Mouse (Mus musculus) liver, postnatal 0 days (tissue): ENCODE measurements around the gene Pqlc3. TPM values are rescaled to one million over a fixed set of nuclear protein-coding genes. Genes with fewer than 3 reads are reported as not detected.

Experiments
- ATAC-seq: fragments of 200-750 bp; cut with Nextera tagmentation; 2 replicates; pipeline ENCODE4 v1.8.0; 2017; ENCODE audit warnings: mild to moderate bottlenecking, moderate library complexity
- DNase-seq: peaks from one replicate; pipeline ENCODE4 v3.0.0-alpha.2; 2016
- H3K27ac ChIP-seq: fragments of 300-500 bp; sonication (generic); 2 replicates; pipeline ENCODE4 v1.5.1; 2014; ENCODE audit warnings: antibody characterized with exemption, moderate library complexity, mild to moderate bottlenecking, low read depth
- H3K27me3 ChIP-seq: fragments of 300-500 bp; sonication (generic); 2 replicates; pipeline ENCODE4 v1.6.1; 2014; ENCODE audit warnings: low read length, control low read depth, mixed read lengths; ENCODE audit not compliant: insufficient read depth
- H3K36me3 ChIP-seq: fragments of 300-500 bp; sonication (generic); replicated peaks from 2 replicates; pipeline ENCODE4 v1.6.1; 2014; ENCODE audit warnings: mild to moderate bottlenecking, control low read depth, low read length, moderate library complexity, mixed read lengths; ENCODE audit not compliant: insufficient read depth
- H3K4me1 ChIP-seq: fragments of 300-500 bp; sonication (generic); 2 replicates; pipeline ENCODE4 v1.6.1; 2014; ENCODE audit warnings: antibody characterized with exemption, mild to moderate bottlenecking, control low read depth; ENCODE audit not compliant: insufficient read depth
- H3K4me2 ChIP-seq: fragments of 300-500 bp; sonication (generic); 2 replicates; pipeline ENCODE4 v1.6.1; 2014; ENCODE audit warnings: low read depth, mild to moderate bottlenecking, low read length, moderate library complexity, mixed read lengths
- H3K4me3 ChIP-seq: fragments of 300-500 bp; sonication (generic); 2 replicates; pipeline ENCODE4 v1.5.1; 2014; ENCODE audit warnings: low read depth, low read length
- H3K9ac ChIP-seq: fragments of 300-500 bp; sonication (generic); replicated peaks from 2 replicates; pipeline ENCODE4 v1.6.1; 2014; ENCODE audit warnings: mild to moderate bottlenecking, moderate library complexity
- H3K9me3 ChIP-seq: fragments of 300-500 bp; sonication (generic); 2 replicates; pipeline ENCODE4 v1.6.1; 2016; ENCODE audit warnings: mild to moderate bottlenecking, control low read depth, low read length, mixed read lengths
- CTCF ChIP-seq: sonication (generic); IDR thresholded peaks from 2 replicates; pipeline ENCODE4 v1.5.1; 2016; ENCODE audit warnings: antibody characterized with exemption, low read depth
- EP300 ChIP-seq: IDR thresholded peaks from 2 replicates; pipeline ENCODE4 v1.6.1; 2016; ENCODE audit warnings: antibody characterized with exemption, low read depth, mild to moderate bottlenecking
- WGBS: fragments of 180-500 bp; shearing (Covaris S2); extraction: QIAGEN DNeasy Blood & Tissue Kit; methylation state at CpG from one replicate; pipeline ENCODE4 v1.1.7; 2014; ENCODE audit not compliant: insufficient replicate concordance; 5-methylcytosine and 5-hydroxymethylcytosine counted together
- polyA plus RNA-seq: library from polyadenylated mRNA; unstranded; fragments of >200 nt; fragmentation: Nextera tagmentation; extraction: Ambion mirVana; gene quantifications from 2 replicates; pipeline ENCODE4 v1.2.1, GENCODE M21; 2015

Pqlc3 gene
- 6.5 and 6.7 TPM in 2 replicates for polyA plus RNA-seq

DNA sequence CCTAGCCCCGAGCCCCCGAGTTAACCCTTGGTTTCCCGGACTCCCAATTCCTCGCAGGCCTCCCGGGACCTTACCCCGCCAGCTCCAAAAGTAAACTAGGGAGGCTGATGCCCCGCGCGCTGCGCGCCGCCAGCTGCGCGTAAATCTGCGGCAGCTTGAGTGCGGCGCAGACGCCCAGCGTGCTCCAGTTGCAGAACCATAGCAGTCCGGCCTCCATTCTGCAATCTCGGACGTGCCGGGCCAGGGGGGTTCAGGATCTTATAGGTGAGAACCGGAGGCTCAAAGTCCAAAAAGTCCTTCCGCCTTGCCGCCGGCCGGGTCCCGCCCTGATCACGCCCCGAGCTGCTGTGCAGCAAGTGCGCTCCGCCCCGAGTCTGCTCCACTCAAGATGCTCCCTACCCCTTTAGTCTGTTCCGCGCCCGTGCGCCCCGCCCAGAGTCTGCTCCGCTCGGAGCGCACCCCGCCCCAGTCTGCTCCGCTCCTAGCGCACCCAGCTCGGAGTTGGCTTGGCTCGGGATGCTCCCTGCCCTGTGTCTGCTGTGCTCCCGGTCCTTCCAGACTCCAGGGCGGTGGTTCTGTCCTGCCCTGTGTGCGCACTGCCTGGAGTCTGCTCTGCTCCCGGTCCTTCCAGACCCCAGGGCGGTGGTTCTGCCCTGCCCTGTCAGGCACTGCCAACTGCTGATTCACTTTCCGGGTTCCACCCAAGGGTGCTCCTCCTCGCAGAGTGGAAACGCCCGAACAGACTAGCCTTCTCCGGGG, at the start of gene Pqlc3:
Gene Pqlc3, minus strand, starts transcription at position 670 of the 759 bp plus-strand sequence.
- peak within 1 kb of the TSS; percentile 79 for H3K4me2 ChIP-seq
- H3K9ac ChIP-seq, result peak within 1 kb of the TSS; percentile 50
- peak; percentile 96 for ATAC-seq
- H3K36me3 ChIP-seq, result peaks cover 5% of the 10 kb centered on the region
- DNase-seq, result peak; percentile 91
- peaks cover 10% of the 10 kb centered on the region; the same call in 1 of the 2 replicates for H3K27me3 ChIP-seq
- peaks cover 22% of the 10 kb centered on the region for H3K4me1 ChIP-seq
- no peaks in the 10 kb centered on the region for H3K9me3 ChIP-seq
- peak within 1 kb of the TSS; percentile 68 for H3K4me3 ChIP-seq
- under 1% methylated on average over 53 of the region's 57 CpGs for whole genome bisulfite sequencing
- peak within 1 kb of the TSS; percentile 73 for H3K27ac ChIP-seq
- no peak for TF ChIP-seq CTCF
- no peak for TF ChIP-seq EP300

DNA sequence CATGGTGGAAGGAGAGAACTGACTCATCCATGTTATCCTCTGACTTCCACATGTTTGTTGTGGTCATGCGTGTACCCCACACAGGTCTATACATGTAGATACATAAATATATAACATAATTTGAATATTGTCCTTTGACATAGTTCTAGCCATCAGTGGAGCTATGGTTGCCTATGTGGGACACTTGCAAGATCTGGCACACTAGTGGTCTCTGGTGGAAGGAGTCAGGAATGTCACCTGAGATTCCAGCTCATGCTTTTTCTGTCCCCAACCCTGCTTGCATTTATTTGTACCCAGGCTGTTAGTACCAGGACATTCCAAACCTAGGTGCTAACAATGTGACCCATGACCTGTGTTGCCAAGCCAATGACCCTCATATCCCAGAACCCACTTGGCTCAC, 49.6 kb upstream of the Pqlc3 start:
- H3K4me1 ChIP-seq, result no peaks in the 10 kb centered on the region
- no peaks in the 10 kb centered on the region for H3K36me3 ChIP-seq
- no peak overlapping the region for H3K27ac ChIP-seq
- no peak for DNase-seq
- 71% methylated on average over 1 of the region's 1 CpGs for WGBS
- H3K4me3 ChIP-seq, result no peak overlapping the region
- TF ChIP-seq CTCF (no peak), EP300 (no peak)
- no peaks in the 10 kb centered on the region for H3K27me3 ChIP-seq
- H3K9me3 ChIP-seq, result no peaks in the 10 kb centered on the region
- H3K4me2 ChIP-seq, result no peak overlapping the region
- ATAC-seq, result no peak
- H3K9ac ChIP-seq, result no peak overlapping the region

DNA sequence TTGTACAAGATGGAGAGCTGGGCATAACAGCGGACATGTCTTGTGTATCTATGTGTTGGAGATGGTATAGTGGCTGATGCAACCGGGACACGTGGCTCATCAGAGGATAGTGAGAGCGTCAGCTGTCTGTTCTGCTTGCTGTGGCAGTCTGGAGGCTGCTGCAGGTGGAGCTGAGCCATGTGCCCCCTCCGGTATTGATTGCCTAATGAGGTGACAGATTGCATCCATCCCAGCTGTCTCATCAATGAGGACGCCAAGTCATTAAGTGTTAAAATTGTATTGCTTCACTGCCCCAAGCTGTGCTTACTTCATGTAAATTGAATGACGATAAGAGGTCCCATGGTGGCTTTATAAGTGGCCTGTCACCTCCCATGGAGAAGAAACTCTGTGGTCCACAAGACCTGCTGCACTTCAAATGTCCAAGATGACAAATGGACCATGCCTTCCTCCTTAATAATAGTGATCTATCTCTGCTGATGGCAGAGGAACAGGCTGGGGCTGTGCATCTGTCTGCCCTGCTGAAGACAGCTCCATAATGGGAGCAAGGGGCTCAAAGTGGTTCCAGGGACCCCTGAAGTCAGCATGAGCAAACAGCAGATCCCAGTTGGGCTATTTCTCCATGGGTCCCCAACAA, 48.9 kb upstream of the Pqlc3 start:
- no peaks in the 10 kb centered on the region for H3K4me1 ChIP-seq
- no peak for DNase-seq
- H3K4me2 ChIP-seq, result no peak overlapping the region
- no peak overlapping the region for H3K27ac ChIP-seq
- no peaks in the 10 kb centered on the region for H3K36me3 ChIP-seq
- 78% methylated on average over 7 of the region's 7 CpGs for WGBS
- no peak overlapping the region for H3K4me3 ChIP-seq
- no peak overlapping the region for H3K9ac ChIP-seq
- TF ChIP-seq EP300 (no peak), CTCF (no peak)
- no peak for ATAC-seq
- H3K9me3 ChIP-seq, result no peaks in the 10 kb centered on the region
- no peaks in the 10 kb centered on the region for H3K27me3 ChIP-seq

DNA sequence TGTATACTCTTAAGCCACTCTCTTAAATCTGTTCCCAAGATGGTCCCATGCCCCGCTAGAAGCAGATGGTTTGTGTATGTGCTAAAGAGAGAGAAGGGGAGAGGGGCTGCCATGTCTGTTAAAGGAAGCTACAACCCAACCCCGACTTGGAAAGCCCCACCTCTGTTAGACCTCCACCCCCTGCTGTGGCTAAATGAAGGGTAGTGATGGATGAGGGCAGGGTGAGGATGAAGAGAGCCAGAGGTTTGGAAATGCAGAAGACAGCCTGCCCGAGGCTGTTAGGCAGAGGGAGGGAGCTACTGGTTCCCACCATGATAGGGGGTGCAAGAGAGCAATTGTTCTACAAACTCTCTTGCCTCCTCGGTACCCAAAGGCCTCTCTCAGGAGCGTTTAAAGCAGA, 43.1 kb upstream of the Pqlc3 start:
- Histone ChIP-seq H3K4me3 (no peak overlapping the region), H3K9me3 (no peaks in the 10 kb centered on the region), H3K27ac (no peak overlapping the region), H3K4me2 (no peak overlapping the region), H3K36me3 (no peaks in the 10 kb centered on the region), H3K9ac (no peak overlapping the region), H3K4me1 (no peaks in the 10 kb centered on the region), H3K27me3 (no peaks in the 10 kb centered on the region)
- no peak for ATAC-seq
- WGBS, result 51% methylated on average over 5 of the region's 5 CpGs
- TF ChIP-seq CTCF (no peak), EP300 (no peak)
- DNase-seq, result no peak

DNA sequence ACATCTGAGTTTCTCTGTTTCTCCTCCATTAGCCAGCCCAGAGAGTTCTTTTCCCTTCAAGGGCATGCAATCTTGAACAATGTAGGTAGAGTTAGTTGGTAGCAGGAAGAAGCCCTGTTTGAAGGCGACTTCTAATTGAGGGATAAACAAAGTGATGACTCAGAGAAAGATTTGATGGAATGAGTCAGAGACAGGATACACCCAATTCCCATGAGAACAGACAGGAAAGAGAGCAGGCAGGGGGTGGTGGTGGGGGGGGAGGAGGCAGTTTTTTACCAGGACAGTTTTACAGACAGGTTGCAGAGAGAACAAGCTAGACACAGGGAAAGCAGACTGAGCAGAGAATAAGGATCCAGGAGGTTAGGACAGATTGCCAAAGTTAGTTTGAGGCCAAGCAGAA, 40.4 kb upstream of the Pqlc3 start:
- no peak overlapping the region for H3K27ac ChIP-seq
- ATAC-seq (no peak), DNase-seq (no peak)
- no peaks in the 10 kb centered on the region for H3K36me3 ChIP-seq
- H3K4me3 ChIP-seq, result no peak overlapping the region
- H3K4me2 ChIP-seq, result no peak overlapping the region
- TF ChIP-seq CTCF (no peak), EP300 (no peak)
- H3K9ac ChIP-seq, result no peak overlapping the region
- no peaks in the 10 kb centered on the region for H3K27me3 ChIP-seq
- WGBS, result 24% methylated on average over 1 of the region's 1 CpGs
- no peaks in the 10 kb centered on the region for H3K9me3 ChIP-seq
- no peaks in the 10 kb centered on the region for H3K4me1 ChIP-seq

DNA sequence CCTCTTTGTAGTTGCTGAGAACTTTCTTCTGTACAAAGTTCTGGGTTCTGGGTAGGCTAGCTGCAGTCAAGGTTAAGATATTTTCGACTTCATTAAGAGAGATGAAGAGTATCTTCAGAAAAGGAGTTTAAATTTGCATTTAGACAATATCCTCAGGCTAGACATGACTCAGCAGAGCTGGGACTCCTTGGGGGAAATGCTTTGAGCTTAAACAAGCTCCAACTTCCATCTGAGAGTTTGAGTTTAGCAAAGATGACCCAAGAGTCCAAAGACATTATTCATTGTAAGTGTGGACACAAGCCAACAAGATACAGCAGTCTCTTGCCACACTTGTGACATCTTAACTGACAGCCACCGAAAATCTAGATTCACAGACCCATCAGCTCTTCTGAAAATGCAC, 39.2 kb upstream of the Pqlc3 start:
- no peak overlapping the region for H3K27ac ChIP-seq
- 36% methylated on average over 2 of the region's 2 CpGs for WGBS
- no peaks in the 10 kb centered on the region for H3K9me3 ChIP-seq
- no peak overlapping the region for H3K4me3 ChIP-seq
- H3K4me2 ChIP-seq, result no peak overlapping the region
- TF ChIP-seq CTCF (no peak), EP300 (no peak)
- H3K9ac ChIP-seq, result no peak overlapping the region
- DNase-seq, result no peak
- ATAC-seq, result no peak
- no peaks in the 10 kb centered on the region for H3K4me1 ChIP-seq
- no peaks in the 10 kb centered on the region for H3K36me3 ChIP-seq
- no peaks in the 10 kb centered on the region for H3K27me3 ChIP-seq
